Mouse (Mus musculus) forebrain, embryonic 13.5 days (tissue): ENCODE measurements around the gene Unc93b1. TPM values are rescaled to one million over a fixed set of nuclear protein-coding genes. Genes with fewer than 3 reads are reported as not detected.

Source experiments
- ATAC-seq: fragments of 200-750 bp; cut with Nextera tagmentation; 2 replicates; pipeline ENCODE4 v1.8.0; 2017
- H3K27ac ChIP-seq: fragments of 300-500 bp; sonication (generic); 2 replicates; pipeline ENCODE4 v1.5.1; 2015; ENCODE audit warnings: inconsistent platforms, mild to moderate bottlenecking, moderate library complexity
- H3K27me3 ChIP-seq: fragments of 300-500 bp; sonication (generic); 2 replicates; pipeline ENCODE4 v1.6.1; 2015; ENCODE audit warnings: mild to moderate bottlenecking, inconsistent platforms
- H3K36me3 ChIP-seq: fragments of 300-500 bp; sonication (generic); 2 replicates; pipeline ENCODE4 v1.6.1; 2015; ENCODE audit warnings: mild to moderate bottlenecking, inconsistent platforms; ENCODE audit not compliant: poor library complexity, severe bottlenecking
- H3K4me1 ChIP-seq: fragments of 300-500 bp; sonication (generic); 2 replicates; pipeline ENCODE4 v1.6.1; 2015; ENCODE audit warnings: inconsistent platforms
- H3K4me2 ChIP-seq: fragments of 300-500 bp; sonication (generic); 2 replicates; pipeline ENCODE4 v1.6.1; 2015; ENCODE audit warnings: inconsistent platforms, mild to moderate bottlenecking, moderate library complexity
- H3K4me3 ChIP-seq: fragments of 300-500 bp; sonication (generic); 2 replicates; pipeline ENCODE4 v1.5.1; 2015; ENCODE audit warnings: mild to moderate bottlenecking, inconsistent platforms
- H3K9ac ChIP-seq: fragments of 300-500 bp; sonication (generic); 2 replicates; pipeline ENCODE4 v1.6.1; 2015; ENCODE audit warnings: mild to moderate bottlenecking, inconsistent platforms
- H3K9me3 ChIP-seq: fragments of 300-500 bp; sonication (generic); replicated peaks from 2 replicates; pipeline ENCODE4 v1.6.1; 2016; ENCODE audit warnings: inconsistent platforms
- whole genome bisulfite sequencing: fragments of 180-500 bp; shearing (Covaris S2); methylation state at CpG from one replicate; pipeline ENCODE4 v1.1.7; 2015; 5-methylcytosine and 5-hydroxymethylcytosine counted together
- polyA plus RNA-seq: library from polyadenylated mRNA; unstranded; fragments of >200 nt; fragmentation: Nextera tagmentation; extraction: Ambion mirVana; gene quantifications from 2 replicates; pipeline ENCODE4 v1.2.1, GENCODE M21; 2015

The Unc93b1 gene
- polyA plus RNA-seq, 1 experiment from 2014 or later, result 5.3 TPM

DNA sequence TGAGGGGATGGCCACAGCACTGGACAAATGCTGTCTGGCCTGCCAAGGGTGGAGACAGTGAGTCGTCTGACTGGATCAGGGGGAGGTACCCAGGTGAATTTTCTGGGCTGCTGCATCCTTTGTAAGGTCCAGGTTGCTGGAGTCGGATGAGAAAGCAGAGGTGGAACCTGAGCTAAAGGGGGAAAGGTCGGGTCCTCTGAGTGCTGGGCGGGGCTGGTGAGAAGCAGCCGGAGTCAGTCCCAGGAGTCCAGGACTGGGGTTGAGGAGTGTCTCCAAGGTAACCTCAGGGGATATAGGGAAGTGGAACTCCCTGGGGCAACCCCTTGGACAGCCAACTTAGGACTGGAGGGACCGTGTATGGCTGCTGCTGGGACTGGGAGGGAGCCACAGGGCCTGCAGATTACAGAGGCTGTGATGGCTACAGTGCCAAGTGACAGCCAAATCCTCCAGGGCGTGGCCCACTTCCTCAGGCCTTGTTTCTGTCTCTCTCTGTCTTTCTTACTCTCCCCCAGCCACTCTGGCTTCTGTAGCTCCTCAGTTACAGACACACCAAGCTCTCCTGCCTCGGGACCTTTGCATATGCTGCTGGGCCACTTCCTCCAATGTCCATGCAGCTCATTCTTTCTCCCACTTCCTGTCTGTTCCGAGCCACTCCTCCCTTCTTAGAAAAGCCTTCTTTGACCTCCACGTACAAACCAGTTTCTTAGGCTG lies 12.2 kb upstream of the Unc93b1 start:
- Histone ChIP-seq H3K9me3 (no peaks in the 10 kb centered on the region), H3K27me3 (no peaks in the 10 kb centered on the region), H3K4me2 (no peak overlapping the region), H3K27ac (no peak overlapping the region), H3K9ac (no peak overlapping the region), H3K36me3 (no peaks in the 10 kb centered on the region), H3K4me1 (no peaks in the 10 kb centered on the region), H3K4me3 (no peak overlapping the region)
- 52% methylated on average over 10 of the region's 10 CpGs for WGBS
- ATAC-seq, result no peak

DNA sequence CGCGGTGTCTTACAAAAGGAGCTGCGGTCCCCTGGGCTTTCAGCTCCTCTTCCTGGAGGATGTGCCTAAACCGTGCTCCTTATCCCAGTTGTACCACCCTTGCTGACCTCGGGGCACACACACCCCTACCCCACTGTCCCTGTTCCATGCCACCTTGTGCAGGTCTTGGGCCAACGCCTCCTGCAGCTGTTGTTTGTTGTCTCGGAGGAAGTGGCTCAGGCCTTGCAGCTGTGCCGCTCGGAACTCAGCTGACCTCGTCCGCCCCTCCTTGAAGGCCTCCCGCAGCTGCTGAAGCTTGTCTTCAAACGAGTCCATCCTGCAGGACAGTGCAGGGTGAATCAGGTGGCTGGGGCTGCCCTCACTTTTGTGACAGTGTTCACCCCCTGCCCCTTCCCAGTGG lies 11.4 kb upstream of the Unc93b1 start:
- Histone ChIP-seq H3K4me1 (no peaks in the 10 kb centered on the region), H3K27me3 (no peaks in the 10 kb centered on the region), H3K4me3 (no peak overlapping the region), H3K4me2 (no peak overlapping the region), H3K27ac (no peak overlapping the region), H3K9ac (no peak overlapping the region), H3K9me3 (no peaks in the 10 kb centered on the region), H3K36me3 (no peaks in the 10 kb centered on the region)
- WGBS, result 67% methylated on average over 13 of the region's 13 CpGs
- no peak for ATAC-seq

DNA sequence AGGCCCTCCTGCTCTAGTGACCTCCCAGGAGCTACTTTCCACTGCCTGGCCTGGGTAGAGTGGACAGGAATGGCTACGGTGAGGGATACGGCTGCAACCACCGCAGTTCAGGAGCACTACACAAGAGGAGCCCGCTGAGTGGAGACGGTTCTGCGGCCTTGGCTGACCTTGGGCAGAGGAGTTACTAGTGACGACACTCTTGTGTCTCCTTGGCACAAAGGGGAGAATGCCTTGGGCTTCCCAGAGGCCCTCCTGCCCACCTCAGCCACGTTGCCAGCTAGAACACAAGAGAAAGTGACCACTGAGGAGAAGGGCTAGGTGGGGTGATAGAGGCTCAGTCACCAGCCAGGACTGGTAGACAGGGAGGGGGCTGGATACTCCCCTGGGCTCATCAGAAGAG lies 10.8 kb upstream of the Unc93b1 start:
- no peak overlapping the region for H3K27ac ChIP-seq
- no peak overlapping the region for H3K4me3 ChIP-seq
- no peak overlapping the region for H3K4me2 ChIP-seq
- H3K4me1 ChIP-seq, result peaks cover 4% of the 10 kb centered on the region
- no peaks in the 10 kb centered on the region for H3K36me3 ChIP-seq
- no peak for ATAC-seq
- H3K9ac ChIP-seq, result no peak overlapping the region
- H3K27me3 ChIP-seq, result no peaks in the 10 kb centered on the region
- no peaks in the 10 kb centered on the region for H3K9me3 ChIP-seq
- 88% methylated on average over 8 of the region's 8 CpGs for WGBS

DNA sequence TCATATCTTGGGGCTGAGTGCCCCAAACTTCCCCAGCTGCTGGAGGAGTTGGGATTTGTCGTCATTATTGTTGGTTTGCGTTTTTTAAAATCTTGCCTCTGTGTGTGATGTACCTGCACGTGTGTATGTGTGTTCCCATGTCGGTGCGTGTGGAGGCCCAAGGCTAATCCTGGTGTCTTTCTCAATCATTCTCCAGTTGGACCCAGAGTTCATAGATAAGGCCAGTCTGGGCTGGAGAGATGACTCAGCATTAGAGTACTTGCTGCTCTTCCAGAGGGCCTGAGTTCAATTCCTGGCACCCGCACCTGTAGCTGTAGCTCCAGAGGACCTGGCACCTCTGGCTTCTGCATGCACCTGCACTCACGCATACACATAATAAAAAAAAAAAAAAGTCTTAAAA lies 10.1 kb upstream of the Unc93b1 start:
- Histone ChIP-seq H3K27ac (no peak overlapping the region), H3K9ac (no peak overlapping the region), H3K4me1 (peaks cover 11% of the 10 kb centered on the region), H3K36me3 (no peaks in the 10 kb centered on the region), H3K4me3 (no peak overlapping the region), H3K27me3 (no peaks in the 10 kb centered on the region), H3K4me2 (no peak overlapping the region), H3K9me3 (no peaks in the 10 kb centered on the region)
- whole genome bisulfite sequencing, result 96% methylated on average over 7 of the region's 7 CpGs
- ATAC-seq, result no peak

DNA sequence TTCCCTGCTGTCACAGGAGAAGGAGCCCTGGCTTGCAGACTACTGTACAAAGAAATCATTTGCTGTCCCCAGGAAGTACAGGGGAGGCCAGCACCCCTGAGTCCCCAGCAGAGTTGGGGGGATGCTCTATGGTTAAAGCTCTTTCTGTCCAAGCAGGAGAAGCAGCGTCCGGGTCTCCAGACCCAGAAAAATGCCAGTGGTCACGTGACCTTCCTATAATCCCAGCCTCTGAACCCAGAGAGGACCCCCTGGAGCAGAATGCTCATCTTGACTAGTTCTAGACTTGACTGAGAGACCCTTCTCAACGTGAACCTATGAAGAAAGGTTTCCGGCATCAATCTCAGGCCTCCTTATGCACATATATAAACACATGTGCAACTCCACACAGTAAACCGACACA lies 9.1 kb upstream of the Unc93b1 start:
- no peak overlapping the region for H3K9ac ChIP-seq
- H3K4me1 ChIP-seq, result peaks cover 19% of the 10 kb centered on the region
- no peaks in the 10 kb centered on the region for H3K36me3 ChIP-seq
- no peak overlapping the region for H3K4me3 ChIP-seq
- no peaks in the 10 kb centered on the region for H3K27me3 ChIP-seq
- no peaks in the 10 kb centered on the region for H3K9me3 ChIP-seq
- H3K27ac ChIP-seq, result no peak overlapping the region
- 85% methylated on average over 6 of the region's 6 CpGs for WGBS
- ATAC-seq, result no peak
- no peak overlapping the region for H3K4me2 ChIP-seq

DNA sequence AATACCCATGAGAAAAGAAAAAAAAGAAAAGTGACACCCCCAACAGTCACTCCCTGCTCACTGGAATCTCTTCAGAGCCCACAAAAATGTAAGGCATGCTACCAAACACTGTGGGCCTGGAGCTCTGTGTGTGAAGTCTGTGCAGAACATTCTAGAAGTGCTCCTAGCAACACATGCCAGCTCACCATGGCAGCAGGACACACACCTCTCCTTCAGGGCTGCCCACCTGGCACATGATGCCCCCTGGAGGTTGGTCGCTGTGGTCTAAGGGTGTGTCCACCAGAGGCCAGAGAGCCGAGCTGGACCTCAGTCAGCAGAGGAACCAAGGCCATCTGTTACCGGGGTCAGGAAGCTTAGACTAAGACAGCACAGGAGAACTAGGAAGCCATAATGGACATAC lies 8.7 kb upstream of the Unc93b1 start:
- H3K4me1 ChIP-seq, result peaks cover 20% of the 10 kb centered on the region
- no peak for ATAC-seq
- WGBS, result 66% methylated on average over 3 of the region's 3 CpGs
- no peak overlapping the region for H3K4me3 ChIP-seq
- H3K27me3 ChIP-seq, result no peaks in the 10 kb centered on the region
- no peak overlapping the region for H3K4me2 ChIP-seq
- no peak overlapping the region for H3K9ac ChIP-seq
- H3K27ac ChIP-seq, result no peak overlapping the region
- no peaks in the 10 kb centered on the region for H3K9me3 ChIP-seq
- H3K36me3 ChIP-seq, result no peaks in the 10 kb centered on the region

DNA sequence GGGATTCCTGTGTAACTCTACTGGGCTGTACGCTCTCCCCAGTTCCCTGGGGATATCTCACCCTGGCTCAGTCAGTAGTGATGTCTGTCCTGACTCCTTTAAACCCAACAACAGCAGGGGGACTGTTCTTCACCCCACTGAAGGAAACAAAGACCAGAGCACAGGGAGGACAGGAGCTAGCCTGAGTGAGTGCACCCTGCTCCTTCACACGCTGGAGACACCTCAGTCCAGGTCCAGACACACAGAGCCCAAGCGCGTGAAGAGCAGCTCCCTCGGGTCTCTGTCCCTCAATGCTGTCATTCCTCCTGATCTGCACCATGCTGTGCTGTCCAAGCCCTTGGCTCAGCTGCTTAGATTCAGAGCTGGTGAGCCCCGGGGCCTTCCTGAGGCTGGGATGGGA lies 8.3 kb upstream of the Unc93b1 start:
- H3K36me3 ChIP-seq, result no peaks in the 10 kb centered on the region
- no peak for ATAC-seq

DNA sequence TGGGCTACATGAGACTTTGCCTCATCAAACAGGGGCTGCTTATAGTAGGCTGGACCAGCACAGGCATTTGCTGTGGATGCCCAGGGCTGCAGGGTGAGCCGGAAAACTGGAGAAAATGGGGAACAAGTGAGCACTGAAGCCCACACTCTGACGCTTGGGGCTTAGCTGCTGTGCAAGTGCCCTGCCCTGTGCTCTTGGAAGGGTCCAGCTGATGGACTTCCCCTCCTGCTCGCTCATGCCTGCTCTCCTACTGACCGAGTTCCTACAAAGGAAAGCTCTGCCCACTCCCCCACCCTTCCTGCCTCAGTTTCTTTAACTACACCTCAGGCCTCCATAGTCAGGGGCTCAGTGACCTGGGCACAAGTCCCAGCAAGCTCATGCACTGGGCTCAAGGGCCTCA lies 7.0 kb upstream of the Unc93b1 start:
- H3K9ac ChIP-seq, result no peak overlapping the region
- no peak overlapping the region for H3K4me3 ChIP-seq
- H3K4me1 ChIP-seq, result peaks cover 20% of the 10 kb centered on the region
- no peak overlapping the region for H3K27ac ChIP-seq
- no peaks in the 10 kb centered on the region for H3K27me3 ChIP-seq
- 93% methylated on average over 4 of the region's 4 CpGs for WGBS
- H3K36me3 ChIP-seq, result no peaks in the 10 kb centered on the region
- no peaks in the 10 kb centered on the region for H3K9me3 ChIP-seq
- ATAC-seq, result no peak
- no peak overlapping the region for H3K4me2 ChIP-seq

More for the DNA sequence above, 8.3 kb upstream of the Unc93b1 start:
- 69% methylated on average over 6 of the region's 6 CpGs for WGBS
- Histone ChIP-seq H3K27me3 (no peaks in the 10 kb centered on the region), H3K27ac (no peak overlapping the region), H3K9ac (no peak overlapping the region), H3K4me2 (no peak overlapping the region), H3K4me1 (peaks cover 20% of the 10 kb centered on the region), H3K9me3 (no peaks in the 10 kb centered on the region), H3K4me3 (no peak overlapping the region)

DNA sequence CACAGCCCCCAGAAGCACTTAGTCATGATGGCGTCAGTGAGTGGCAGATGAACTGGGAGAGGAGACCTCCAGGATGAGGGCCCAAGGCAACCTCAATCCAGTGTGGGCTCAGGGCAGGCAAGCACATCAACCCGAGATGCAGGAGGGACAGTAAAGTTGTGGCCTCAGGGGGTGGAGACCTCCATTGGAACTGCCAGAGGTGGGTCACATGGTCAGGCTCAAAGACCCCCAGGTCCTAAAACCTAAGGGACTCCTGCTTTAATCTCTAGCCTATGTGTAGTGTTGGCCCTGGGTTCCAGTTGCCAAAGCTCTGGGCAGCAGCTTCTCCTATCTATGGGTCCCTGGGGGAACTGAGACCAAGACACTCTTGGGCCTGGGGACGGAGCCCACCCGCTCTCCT lies 6.2 kb upstream of the Unc93b1 start:
- ATAC-seq, result no peak
- Histone ChIP-seq H3K27ac (no peak overlapping the region; the same call in 1 of the 2 replicates), H3K9me3 (no peaks in the 10 kb centered on the region), H3K4me3 (no peak overlapping the region), H3K4me1 (peaks cover 20% of the 10 kb centered on the region), H3K4me2 (no peak overlapping the region), H3K9ac (no peak overlapping the region), H3K27me3 (0 out of 2 replicates have a peak, but pooled peaks cover 2% of the 10 kb centered on the region), H3K36me3 (no peaks in the 10 kb centered on the region)
- WGBS, result 75% methylated on average over 4 of the region's 4 CpGs

DNA sequence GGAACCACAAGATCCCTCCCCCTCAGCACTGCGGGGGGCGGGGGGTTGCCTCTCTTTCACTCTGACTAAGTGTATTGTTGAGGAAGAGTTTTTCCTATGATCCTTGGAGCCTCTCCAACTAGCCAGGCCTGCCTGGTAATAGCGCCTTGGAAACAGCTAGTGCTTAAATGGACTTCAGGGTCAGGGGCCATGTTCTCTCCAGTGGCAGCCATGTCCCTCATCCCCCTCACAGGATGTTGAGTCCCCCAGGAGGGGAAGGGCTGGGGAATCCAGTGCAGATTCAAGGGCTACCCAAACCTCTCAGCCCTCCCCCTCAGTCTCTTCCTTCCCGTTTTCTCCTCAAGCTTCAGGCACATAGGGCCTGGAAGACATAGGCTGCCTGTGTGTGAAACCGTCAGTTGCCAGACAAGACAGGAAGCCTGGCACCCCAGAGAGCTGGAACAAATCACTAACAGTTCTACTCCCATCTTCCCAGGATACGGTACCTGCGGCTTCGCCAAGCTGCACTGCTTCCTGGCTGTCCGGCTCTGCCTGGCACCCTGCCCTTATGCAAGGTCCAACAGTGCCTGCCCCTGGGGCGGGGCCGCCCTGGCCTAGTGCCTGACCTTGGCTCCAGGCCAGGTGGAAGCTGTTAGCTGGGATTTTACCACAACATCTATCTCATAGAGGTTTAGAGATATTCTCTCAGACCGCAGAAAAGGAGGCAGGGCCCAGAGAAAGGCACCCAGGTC lies 5.6 kb upstream of the Unc93b1 start, which contains the start of gene Aldh3b1:
Gene Aldh3b1, minus strand, starts transcription at position 598 of the 731 bp plus-strand sequence.
- Histone ChIP-seq H3K27ac (peak within 1 kb of the TSS; percentile 33; the same call in 1 of the 2 replicates), H3K4me1 (peaks cover 20% of the 10 kb centered on the region), H3K9ac (no peak within 1 kb of the TSS), H3K4me3 (no peak within 1 kb of the TSS), H3K4me2 (no peak within 1 kb of the TSS), H3K27me3 (0 out of 2 replicates have a peak, but pooled peaks cover 5% of the 10 kb centered on the region), H3K9me3 (no peaks in the 10 kb centered on the region), H3K36me3 (no peaks in the 10 kb centered on the region)
- ATAC-seq, result 0 out of 2 replicates have a peak, but pooled peaks have one; percentile 48
- WGBS, result 62% methylated on average over 12 of the region's 12 CpGs

DNA sequence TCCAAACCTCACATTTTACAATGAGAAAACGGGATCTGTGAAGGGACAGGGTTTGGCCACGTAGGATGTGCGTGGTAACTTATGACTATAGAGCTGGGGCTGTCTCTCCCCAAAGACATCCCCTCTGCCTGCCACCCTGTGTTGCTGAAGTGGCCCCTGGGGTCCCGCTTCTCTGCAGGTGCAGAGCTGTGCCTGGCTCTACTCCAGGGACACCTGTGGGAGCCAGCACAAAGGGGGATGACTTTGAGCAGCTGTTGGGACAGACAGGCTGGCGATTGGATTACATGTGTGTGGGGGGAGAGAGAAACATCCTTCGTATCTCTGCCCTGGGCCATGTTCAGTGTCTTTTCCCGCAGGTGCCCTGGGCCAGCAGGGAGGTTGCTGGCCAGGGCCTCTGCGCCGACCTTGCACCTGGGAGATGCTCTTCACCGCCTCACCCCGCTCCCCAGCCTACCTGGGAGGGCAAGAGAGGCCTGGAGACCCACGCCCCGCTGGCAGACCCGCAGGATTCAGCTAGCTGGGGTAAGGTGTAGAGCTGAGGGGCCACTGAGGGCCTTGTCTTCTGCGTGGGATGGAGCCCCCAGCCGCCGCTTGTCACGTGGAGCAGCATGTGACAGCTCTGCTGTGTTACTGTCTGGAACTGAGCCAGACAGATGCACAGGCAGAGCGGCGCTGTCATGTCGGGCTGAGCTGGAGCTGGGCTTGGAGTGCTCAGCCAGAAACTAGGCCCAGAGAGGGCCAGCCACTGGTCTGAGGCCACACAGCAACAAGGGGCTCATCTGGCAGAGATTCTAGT lies 4.5 kb upstream of the Unc93b1 start:
- H3K4me1 ChIP-seq, result peaks cover 25% of the 10 kb centered on the region
- H3K9me3 ChIP-seq, result no peaks in the 10 kb centered on the region
- no peak overlapping the region for H3K4me2 ChIP-seq
- 75% methylated on average over 20 of the region's 21 CpGs for WGBS
- H3K4me3 ChIP-seq, result no peak overlapping the region
- ATAC-seq, result no peak
- H3K27ac ChIP-seq, result no peak overlapping the region
- H3K27me3 ChIP-seq, result peaks cover 12% of the 10 kb centered on the region
- H3K36me3 ChIP-seq, result no peaks in the 10 kb centered on the region
- no peak overlapping the region for H3K9ac ChIP-seq

DNA sequence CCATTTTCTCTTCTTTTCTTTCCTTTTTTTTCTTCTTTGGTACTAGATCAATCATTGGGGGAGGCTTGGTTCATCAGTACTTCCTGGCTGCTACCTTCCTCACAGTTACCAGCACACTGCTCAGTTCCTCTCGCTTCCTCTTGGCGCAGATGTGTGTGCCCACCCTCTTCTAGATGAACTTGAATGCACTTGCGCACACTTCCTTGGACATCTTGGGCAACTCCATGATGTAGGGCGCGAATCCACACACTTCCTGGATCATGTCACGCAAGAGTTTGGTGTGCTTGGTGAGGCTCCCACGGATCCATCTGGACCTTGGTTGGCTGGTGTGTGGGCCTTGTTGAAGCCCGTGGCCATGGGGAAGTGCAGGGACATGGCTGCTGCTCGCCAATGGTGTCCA lies 3.3 kb upstream of the Unc93b1 start:
- no peak overlapping the region for H3K4me2 ChIP-seq
- no peak overlapping the region for H3K9ac ChIP-seq
- no peaks in the 10 kb centered on the region for H3K9me3 ChIP-seq
- H3K4me3 ChIP-seq, result no peak overlapping the region
- ATAC-seq, result no peak
- no peak overlapping the region for H3K27ac ChIP-seq
- peaks cover 34% of the 10 kb centered on the region for H3K4me1 ChIP-seq
- H3K27me3 ChIP-seq, result peaks cover 24% of the 10 kb centered on the region
- H3K36me3 ChIP-seq, result no peaks in the 10 kb centered on the region
- 88% methylated on average over 9 of the region's 9 CpGs for WGBS
